Mouse (Mus musculus): ENCODE results near the gene Mgat4a.

- TF ChIP-seq GATA1 (IDR thresholded peaks at IDR 0.05; ENCODE audit: low read length) (no peak), TAL1 (IDR thresholded peaks at IDR 0.05; ENCODE audit: low read length) (no peak)
Measured at GRCm38 (mm10) chr1:37502354-37502753, 38.5 kb downstream of the Mgat4a start.

All from erythroblast, embryonic 14.5 days (primary cell).